Mouse (Mus musculus): ENCODE measurements around the gene Spon1.

DNA sequence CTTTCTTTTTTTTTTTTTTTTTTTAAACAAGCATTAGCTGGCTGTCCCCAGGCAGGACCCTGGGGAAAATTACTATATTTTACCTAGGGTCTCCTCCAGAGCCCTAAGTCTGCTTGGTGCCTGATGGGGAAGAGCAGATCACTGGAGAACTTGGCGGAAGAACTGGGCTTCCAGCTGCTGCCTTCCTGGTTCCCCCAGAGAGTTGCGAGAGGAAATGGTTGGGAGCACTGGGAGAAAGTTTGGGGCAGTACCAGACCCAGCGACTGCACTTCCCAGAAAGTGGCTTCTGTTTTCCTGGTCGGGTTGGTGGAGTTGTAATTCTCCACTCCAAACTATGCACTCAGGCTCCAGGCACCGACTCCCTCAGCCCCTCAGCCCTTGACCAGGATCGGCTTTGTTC, 1.7 kb downstream of the Spon1 start:
- TF ChIP-seq CTCF (IDR thresholded peaks at IDR 0.05; ENCODE audit: low read depth, low read length) (no peak), POLR2A (IDR thresholded peaks at IDR 0.05; ENCODE audit: borderline replicate concordance, low read depth, low read length) (no peak)

Measured in bone marrow macrophage, adult 2 months (primary cell).